ENCODE assay signal across 7 mouse cellular contexts in the genomic region with DNA sequence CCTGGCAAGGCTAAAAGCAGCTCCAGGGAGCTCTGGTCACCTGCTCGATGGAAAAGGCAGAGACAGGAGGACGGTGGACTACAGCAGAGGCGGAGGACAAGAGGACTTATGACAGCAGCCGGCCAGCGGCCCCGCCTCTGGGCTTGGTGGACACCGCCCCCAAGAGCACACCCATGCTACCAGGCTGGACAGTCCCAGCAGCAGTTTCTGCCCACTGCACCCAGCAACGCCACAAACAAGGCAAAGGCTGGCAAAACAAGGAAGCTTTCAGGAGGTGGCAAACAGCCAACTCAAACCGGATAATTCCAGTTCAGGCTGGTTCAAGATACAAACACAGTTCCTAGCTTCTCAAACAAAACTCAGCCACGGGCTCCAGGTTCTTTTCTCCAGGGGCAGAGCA. TPM values are rescaled to one million over a fixed set of nuclear protein-coding genes. Genes with fewer than 3 reads are reported as not detected.
DNase-seq lines count a peak whose midpoint lies in the region; ATAC-seq and TF ChIP-seq lines count a peak whose summit lies in the region.

No protein-coding gene starts in this region.

- no peaks in the 10 kb centered on the region for H3K9me3 ChIP-seq in intestine, postnatal 0 days (ENCODE audit: control insufficient read depth)
- no peaks in the 10 kb centered on the region for H3K9me3 ChIP-seq in midbrain, embryonic 15.5 days

- H3K27ac ChIP-seq in cortical plate, adult 2 months (ENCODE audit: insufficient read depth, low read length), result 0 out of 2 replicates have a peak overlapping the region, but pooled peaks have one; percentile 4
- H3K27ac ChIP-seq in intestine, postnatal 0 days (ENCODE audit: low read depth, low read length), result peak overlapping the region; percentile 86
- H3K27ac ChIP-seq in midbrain, embryonic 15.5 days, result peak overlapping the region; percentile 69

- peak; percentile 85 to 88 for DNase-seq in adrenal gland, postnatal 36 days
- peak; percentile 35 to 70 for DNase-seq in gastrocnemius, postnatal 4 days (ENCODE audit: low spot score in 2 of 2)
- peak; percentile 70 to 75 for DNase-seq in left cerebral cortex, postnatal 25 days (ENCODE audit: low spot score in 2 of 2)
- DNase-seq in spleen, adult 18-20 months, result peak; percentile 16 to 26

- no peak for TF ChIP-seq POLR2A in cortical plate, adult 2 months (IDR thresholded peaks at IDR 0.05; ENCODE audit: extremely low read depth, insufficient read depth, low read length)

- no peaks in the 10 kb centered on the region for H3K27me3 ChIP-seq in intestine, postnatal 0 days (replicated peaks; ENCODE audit: control insufficient read depth, insufficient read depth, low read length)
- no peaks in the 10 kb centered on the region for H3K27me3 ChIP-seq in midbrain, embryonic 15.5 days (replicated peaks)

- intact Hi-C loops in left cerebral cortex, postnatal 25 days (cut with DNase I), result no loop called here

- peak overlapping the region; percentile 38 for H3K9ac ChIP-seq in intestine, postnatal 0 days (ENCODE audit: low read depth, low read length)
- no peak overlapping the region for H3K9ac ChIP-seq in midbrain, embryonic 15.5 days

- H3K4me1 ChIP-seq in cortical plate, adult 2 months (ENCODE audit: control insufficient read depth, insufficient read depth, low read length), result peaks cover 13% of the 10 kb centered on the region
- no peaks in the 10 kb centered on the region; the same call in 1 of the 2 replicates for H3K4me1 ChIP-seq in intestine, postnatal 0 days (replicated peaks; ENCODE audit: control insufficient read depth, insufficient read depth, low read length)
- H3K4me1 ChIP-seq in midbrain, embryonic 15.5 days, result peaks cover 24% of the 10 kb centered on the region

- 15% methylated on average over 10 of the region's 10 CpGs for WGBS in intestine, postnatal 0 days
- 50% methylated on average over 10 of the region's 10 CpGs for WGBS in midbrain, embryonic 15.5 days

- H3K36me3 ChIP-seq in intestine, postnatal 0 days (ENCODE audit: control insufficient read depth, insufficient read depth), result no peaks in the 10 kb centered on the region
- no peaks in the 10 kb centered on the region for H3K36me3 ChIP-seq in midbrain, embryonic 15.5 days (replicated peaks)

- TF ChIP-seq CTCF in cortical plate, adult 2 months (IDR thresholded peaks at IDR 0.05; ENCODE audit: extremely low read depth, insufficient read depth, low read length), result no peak
- TF ChIP-seq CTCF in intestine, postnatal 0 days (IDR thresholded peaks at IDR 0.05; ENCODE audit: low read depth), result no peak; the same call in 1 of the 2 replicates

- ATAC-seq in intestine, postnatal 0 days, result peak; percentile 89
- ATAC-seq in midbrain, embryonic 15.5 days (replicated peaks), result peak; percentile 75

- no peak overlapping the region for H3K4me3 ChIP-seq in cortical plate, adult 2 months (ENCODE audit: insufficient read depth, low read length)
- no peak overlapping the region for H3K4me3 ChIP-seq in intestine, postnatal 0 days (ENCODE audit: low read depth, low read length)
- no peak overlapping the region for H3K4me3 ChIP-seq in midbrain, embryonic 15.5 days

- H3K4me2 ChIP-seq in intestine, postnatal 0 days (replicated peaks; ENCODE audit: low read depth), result peak overlapping the region; percentile 43
- 0 out of 2 replicates have a peak overlapping the region, but pooled peaks have one; percentile 7 for H3K4me2 ChIP-seq in midbrain, embryonic 15.5 days

RNA-seq across cellular contexts. Expression of a gene that starts 32.0 kb away (rescaled TPM):
- 10 to 100 TPM; 49.9 to 58.3 TPM for total RNA-seq in adrenal gland, postnatal 36 days (2021)
- 12.4 and 13.0 TPM in 2 replicates for polyA plus RNA-seq in cortical plate, adult 2 months (2012; rRNA removed)
- 10 to 100 TPM; 32.7 to 32.9 TPM for total RNA-seq in gastrocnemius, postnatal 4 days (2021)
- polyA plus RNA-seq in intestine, postnatal 0 days (2015; fragmentation: Nextera tagmentation; extraction: Ambion mirVana), result 3.2 and 4.0 TPM in 2 replicates
- total RNA-seq in left cerebral cortex, postnatal 25 days (2021), result 10 to 100 TPM; 54.6 to 60.6 TPM
- 19.4 and 20.0 TPM in 2 replicates for polyA plus RNA-seq in midbrain, embryonic 15.5 days (2015; fragmentation: Nextera tagmentation; extraction: Ambion mirVana)

Comparison
In these comparisons a context has a peak if more than half of its experiments do, and no peak if none do; other contexts are left out.
1. DNase-seq: peak in every context shown above with its lines; median percentile 86 in adrenal gland, postnatal 36 days; 72 in left cerebral cortex, postnatal 25 days; 52 in gastrocnemius, postnatal 4 days; 21 in spleen, adult 18-20 months.
2. H3K27ac ChIP-seq: peak in every context shown above with its lines; median percentile 86 in intestine, postnatal 0 days; 69 in midbrain, embryonic 15.5 days; 4 in cortical plate, adult 2 months.